Mouse (Mus musculus) telencephalon, adult 2 months (tissue): ENCODE data around the gene Sec24d.

Source experiments
- DNase-seq: peaks from one replicate; pipeline ENCODE4 v3.0.0-alpha.2; 2011; ENCODE audit warnings: low read depth, low spot score

The Sec24d gene

GRCm38 (mm10) chr3:123296654-123297053, 29.4 kb downstream of the Sec24d start:
- DNase-seq: no peak

GRCm38 (mm10) chr3:123298283-123298682, 31.0 kb downstream of the Sec24d start:
- DNase-seq: peak; percentile 92

- no peak for DNase-seq
Measured at GRCm38 (mm10) chr3:123301521-123301920, 34.3 kb downstream of the Sec24d start.

GRCm38 (mm10) chr3:123305611-123306010, 38.4 kb downstream of the Sec24d start:
- no peak for DNase-seq

GRCm38 (mm10) chr3:123307446-123307845, 40.2 kb downstream of the Sec24d start:
- no peak for DNase-seq

- DNase-seq: no peak
Measured at GRCm38 (mm10) chr3:123309141-123309540, 41.9 kb downstream of the Sec24d start.

GRCm38 (mm10) chr3:123312477-123313062, 45.3 kb downstream of the Sec24d start:
- DNase-seq: no peak

GRCm38 (mm10) chr3:123313477-123313876, 46.2 kb downstream of the Sec24d start:
- no peak for DNase-seq

- DNase-seq: no peak
Measured at GRCm38 (mm10) chr3:123313920-123314614, 46.8 kb downstream of the Sec24d start.

GRCm38 (mm10) chr3:123316066-123316465, 48.8 kb downstream of the Sec24d start:
- DNase-seq: no peak

- no peak for DNase-seq
Measured at GRCm38 (mm10) chr3:123317081-123317480, 49.8 kb downstream of the Sec24d start.

GRCm38 (mm10) chr3:123320341-123320740, 53.1 kb downstream of the Sec24d start:
- no peak for DNase-seq

GRCm38 (mm10) chr3:123321612-123322011, 54.4 kb downstream of the Sec24d start:
- no peak for DNase-seq

GRCm38 (mm10) chr3:123322147-123322546, 54.9 kb downstream of the Sec24d start:
- peak; percentile 26 for DNase-seq

GRCm38 (mm10) chr3:123324326-123324725, 57.1 kb downstream of the Sec24d start:
- no peak for DNase-seq

- DNase-seq: no peak
Measured at GRCm38 (mm10) chr3:123329251-123329650, 62.0 kb downstream of the Sec24d start.

- no peak for DNase-seq
Measured at GRCm38 (mm10) chr3:123330221-123330620, 63.0 kb downstream of the Sec24d start.

GRCm38 (mm10) chr3:123332330-123333054, 65.2 kb downstream of the Sec24d start:
- no peak for DNase-seq

GRCm38 (mm10) chr3:123333055-123333424, 65.8 kb downstream of the Sec24d start:
- no peak for DNase-seq

GRCm38 (mm10) chr3:123334947-123335346, 67.7 kb downstream of the Sec24d start:
- no peak for DNase-seq

GRCm38 (mm10) chr3:123335480-123335879, 68.2 kb downstream of the Sec24d start:
- no peak for DNase-seq

GRCm38 (mm10) chr3:123336455-123336854, 69.2 kb downstream of the Sec24d start:
- DNase-seq: no peak

GRCm38 (mm10) chr3:123336951-123337350, 69.7 kb downstream of the Sec24d start:
- no peak for DNase-seq
